Mouse (Mus musculus) bone marrow, adult 2 months (tissue): Measurements from ENCODE around the gene Borcs6.

Experiments used
- CTCF ChIP-seq: fragments of 200-500 bp; IDR thresholded peaks from 2 replicates; pipeline ENCODE4 v1.5.1; 2011; ENCODE audit warnings: low read length, control low read depth; ENCODE audit not compliant: control insufficient read depth, insufficient read depth
- POLR2A ChIP-seq: fragments of 200-500 bp; IDR thresholded peaks from 2 replicates; pipeline ENCODE4 v1.6.1; 2011; ENCODE audit warnings: low read depth, mild to moderate bottlenecking, control low read depth, low read length, borderline replicate concordance; ENCODE audit not compliant: control insufficient read depth

DNA sequence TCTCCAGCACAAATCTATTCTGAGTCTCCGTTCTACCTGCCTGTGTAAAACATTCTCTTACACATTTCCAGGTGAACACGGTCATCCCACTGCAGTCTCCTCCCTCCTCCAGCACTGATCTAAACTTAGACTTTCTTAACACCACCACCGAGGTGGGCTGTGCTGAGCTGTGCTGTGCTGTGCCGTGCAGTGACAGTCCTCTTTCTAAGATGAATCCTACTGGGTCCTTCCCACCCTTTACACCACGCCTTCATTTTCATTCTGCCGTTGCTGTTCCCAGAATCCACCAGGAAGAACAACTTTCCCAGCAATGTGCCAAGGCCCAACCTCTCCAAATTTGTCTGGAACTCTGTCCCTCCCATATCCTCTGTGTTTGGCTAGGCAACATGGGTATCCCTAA, 26.9 kb downstream of the Borcs6 start:
- TF ChIP-seq CTCF (no peak), POLR2A (no peak)
